Mouse (Mus musculus) ES-E14 (cell line): Measurements from ENCODE around the gene Ggt1.
A peak's percentile ranks its signal among the peaks of the same experiment; 100 is the strongest.

ENCODE experiments used
- CHD2 ChIP-seq: IDR thresholded peaks from 2 replicates; pipeline ENCODE4 v1.6.1; 2014; ENCODE audit warnings: mild to moderate bottlenecking, low read depth, low read length, inconsistent platforms
- HCFC1 ChIP-seq: IDR thresholded peaks from 2 replicates; pipeline ENCODE4 v1.6.1; 2012; ENCODE audit warnings: low read length, inconsistent platforms, borderline replicate concordance; ENCODE audit not compliant: insufficient read depth
- MAFK ChIP-seq: IDR thresholded peaks from 2 replicates; pipeline ENCODE4 v1.6.1; 2014; ENCODE audit warnings: mild to moderate bottlenecking, low read depth, low read length, inconsistent platforms; ENCODE audit not compliant: insufficient read depth
- ZNF384 ChIP-seq: IDR thresholded peaks from 2 replicates; pipeline ENCODE4 v1.6.1; 2012; ENCODE audit warnings: low read depth, low read length, inconsistent platforms

- no peak for TF ChIP-seq CHD2
- no peak for TF ChIP-seq MAFK
- 0 out of 2 replicates have a peak, but pooled peaks have one; percentile 38 for TF ChIP-seq ZNF384
- TF ChIP-seq HCFC1, result peak; percentile 72; the same call in 1 of the 2 replicates
These were observed 74.3 kb downstream of the Ggt1 start for GRCm38 (mm10) chr10:75635693-75636055.
